Mouse (Mus musculus) monocyte, adult 5-6 weeks (primary cell): ENCODE results near the gene Fut4. TPM values are rescaled to one million over a fixed set of nuclear protein-coding genes. Genes with fewer than 3 reads are reported as not detected.

Experiments
- ATAC-seq: fragments of 153-309, 156-312 bp; replicated peaks from 2 replicates; pipeline ENCODE4 v1.8.0; 2017; ENCODE audit warnings: mild to moderate bottlenecking; ENCODE audit not compliant: low TSS enrichment, insufficient number of reproducible peaks, severe bottlenecking, poor library complexity, low FRiP score
- total RNA-seq: library from RNA; stranded (forward); fragments of 200-1000, 200-491, 200-594 nt; gene quantifications from 3 replicates; pipeline ENCODE4 v1.2.3, GENCODE M21; 2017

Fut4 gene
- total RNA-seq: 12.1 to 18.8 TPM (median 17.1 TPM) in 3 replicates

DNA sequence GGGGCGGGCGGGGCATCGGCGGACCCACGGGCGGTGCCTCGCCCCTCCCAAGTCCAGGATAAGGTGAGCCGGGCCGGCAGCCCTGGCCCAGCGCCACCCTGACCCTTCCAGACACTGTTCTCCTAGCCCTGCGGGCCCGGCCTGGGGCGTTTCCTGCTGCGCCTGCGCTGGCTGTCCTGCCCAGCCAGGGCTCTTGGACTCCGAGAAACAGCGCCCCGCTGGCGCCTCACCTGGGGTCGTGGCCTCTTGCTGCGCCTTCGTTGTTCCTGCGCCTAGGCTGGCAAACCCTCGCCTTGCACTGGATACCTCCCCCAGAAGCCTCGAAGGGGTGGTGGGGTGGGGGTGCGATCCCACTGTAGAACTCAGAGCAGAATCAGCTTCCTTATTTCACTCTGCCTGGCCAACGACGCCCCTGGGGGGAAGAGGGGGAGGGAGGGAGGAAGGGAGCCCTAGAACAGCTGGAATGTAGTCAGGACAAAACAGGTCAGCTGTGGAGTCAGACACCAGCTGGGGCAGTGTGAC lies at the start of gene Fut4:
Gene Fut4 (minus strand): TSS at position 393 of the 522 bp plus-strand sequence.
- peak; percentile 57 for ATAC-seq

DNA sequence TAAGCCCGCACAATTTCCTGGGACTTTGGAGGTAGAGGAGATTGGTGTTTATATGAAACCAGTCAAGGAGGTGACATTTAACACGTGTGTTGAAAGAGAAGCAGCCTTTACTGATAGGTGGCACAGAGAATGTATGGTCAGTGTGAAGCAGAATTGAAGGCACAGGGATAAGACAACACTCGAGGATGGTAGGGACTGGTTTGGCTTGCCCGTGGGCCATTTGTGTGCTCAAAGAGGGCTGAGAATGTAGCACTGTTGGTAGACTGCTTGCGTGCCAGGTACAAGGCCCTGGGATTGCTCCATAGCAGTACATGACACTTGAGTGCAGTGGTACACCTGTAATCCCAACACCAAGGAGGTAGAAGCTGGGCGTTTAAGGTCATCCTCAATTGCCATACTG lies 35.2 kb upstream of the Fut4 start:
- no peak for ATAC-seq

DNA sequence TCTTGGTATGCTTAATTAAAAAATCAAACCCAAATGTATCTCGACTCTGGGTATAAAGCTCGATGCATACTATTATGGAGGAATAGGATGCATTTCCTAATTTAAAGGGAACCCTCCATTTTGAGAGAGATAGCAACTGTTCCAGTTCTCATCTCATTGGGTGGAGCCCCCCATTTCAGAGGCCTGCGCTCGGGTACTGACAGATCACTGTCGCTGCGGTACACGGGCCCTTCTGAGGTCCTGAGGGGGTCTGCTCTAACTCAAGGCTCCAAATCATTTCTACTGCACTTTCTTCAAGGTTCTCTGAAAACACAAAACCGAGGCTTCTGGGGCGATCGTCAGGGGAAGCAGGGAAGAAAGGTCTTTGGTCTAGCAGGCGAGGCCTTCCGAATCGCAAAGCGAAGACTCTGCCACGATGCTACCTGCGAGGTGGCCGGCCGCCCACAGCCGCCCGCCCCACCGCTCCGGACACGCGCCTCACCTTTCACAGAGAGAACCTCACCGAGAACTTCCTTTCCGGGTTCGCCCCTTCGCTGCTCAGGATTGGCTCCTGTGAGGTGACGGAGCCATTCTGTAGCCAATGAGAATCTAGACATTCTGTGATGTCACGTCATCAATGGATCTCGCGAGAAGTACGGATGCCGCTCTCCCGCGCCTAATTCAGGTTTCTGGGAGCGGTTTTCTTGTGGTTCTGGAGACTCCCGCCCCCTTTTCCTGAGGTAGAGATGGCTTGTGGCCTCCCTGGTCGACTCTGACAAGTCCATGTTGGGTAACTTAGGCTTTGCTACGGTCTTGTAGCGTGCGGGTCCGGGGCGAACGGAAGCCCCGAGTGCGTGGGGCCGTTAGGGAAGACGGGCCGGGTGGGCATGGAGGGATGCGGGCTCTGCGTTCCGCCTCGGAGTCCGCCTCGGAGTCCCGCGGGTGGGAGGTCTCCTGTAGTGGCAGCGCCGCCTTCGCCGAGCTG lies 32.1 kb upstream of the Fut4 start, which contains the start of the genes Mre11a and Ankrd49:
Gene Mre11a (plus strand): TSS at position 616 of the 964 bp plus-strand sequence.
Gene Ankrd49 (minus strand): TSS at position 818 of the 964 bp plus-strand sequence.
- peak; percentile 99 for ATAC-seq

DNA sequence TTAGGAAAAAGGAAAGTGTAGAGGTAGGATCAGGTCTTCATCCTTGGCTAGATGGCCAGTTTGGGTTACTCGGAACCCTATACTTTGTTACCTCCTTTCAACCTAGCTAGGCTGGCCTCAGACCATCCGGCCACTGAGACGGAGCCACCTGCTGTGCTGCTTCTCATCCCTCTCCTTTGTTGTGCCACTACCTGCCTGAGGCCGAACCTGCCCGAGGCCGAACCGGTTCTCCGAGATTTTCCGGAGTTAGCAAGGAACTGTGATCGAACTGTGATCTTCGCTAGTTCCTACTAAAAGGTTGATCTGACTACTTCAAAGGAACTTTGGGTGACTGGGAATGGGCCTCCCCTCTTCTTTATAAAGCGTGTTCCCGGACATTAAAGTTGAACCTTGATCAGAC lies 26.1 kb upstream of the Fut4 start:
- ATAC-seq: no peak

DNA sequence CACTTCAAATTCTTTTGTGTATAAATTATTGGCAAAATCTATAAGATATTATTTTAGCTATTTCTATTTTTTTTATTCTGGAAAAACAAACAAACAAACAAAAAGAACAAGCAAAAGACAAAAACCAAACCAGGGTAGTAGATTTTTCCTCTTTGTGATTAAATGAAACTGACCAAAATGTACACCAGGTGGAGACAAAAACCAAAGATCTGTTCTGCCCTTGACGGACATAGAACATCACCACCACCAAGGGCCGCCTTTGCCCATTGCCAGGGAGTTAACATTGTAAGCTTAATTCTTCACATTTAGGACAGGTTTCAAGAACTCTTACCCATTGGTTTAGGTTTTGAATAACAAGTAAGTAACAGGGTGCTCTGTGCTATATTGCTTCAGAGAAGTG lies 21.6 kb upstream of the Fut4 start:
- no peak for ATAC-seq

DNA sequence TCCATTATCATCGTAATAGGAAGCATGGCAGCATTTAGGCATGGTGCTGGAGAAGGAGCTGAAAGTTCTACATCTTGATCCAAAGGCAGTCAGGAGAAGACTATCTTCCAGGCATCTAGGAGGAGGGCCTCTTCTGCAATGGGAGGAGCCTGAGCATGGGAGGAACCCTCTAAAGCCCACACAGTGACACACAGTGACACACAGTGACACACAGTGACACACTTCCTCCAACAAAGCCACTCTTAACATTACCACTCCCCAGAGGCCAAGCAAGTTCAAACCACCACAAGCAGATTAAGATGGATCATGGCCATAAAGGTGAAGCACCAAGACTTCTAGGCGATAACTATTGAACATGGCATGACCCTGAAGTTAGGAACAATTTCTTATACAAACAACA lies 19.9 kb upstream of the Fut4 start:
- peak; percentile 55; the same call in 1 of the 2 replicates for ATAC-seq

DNA sequence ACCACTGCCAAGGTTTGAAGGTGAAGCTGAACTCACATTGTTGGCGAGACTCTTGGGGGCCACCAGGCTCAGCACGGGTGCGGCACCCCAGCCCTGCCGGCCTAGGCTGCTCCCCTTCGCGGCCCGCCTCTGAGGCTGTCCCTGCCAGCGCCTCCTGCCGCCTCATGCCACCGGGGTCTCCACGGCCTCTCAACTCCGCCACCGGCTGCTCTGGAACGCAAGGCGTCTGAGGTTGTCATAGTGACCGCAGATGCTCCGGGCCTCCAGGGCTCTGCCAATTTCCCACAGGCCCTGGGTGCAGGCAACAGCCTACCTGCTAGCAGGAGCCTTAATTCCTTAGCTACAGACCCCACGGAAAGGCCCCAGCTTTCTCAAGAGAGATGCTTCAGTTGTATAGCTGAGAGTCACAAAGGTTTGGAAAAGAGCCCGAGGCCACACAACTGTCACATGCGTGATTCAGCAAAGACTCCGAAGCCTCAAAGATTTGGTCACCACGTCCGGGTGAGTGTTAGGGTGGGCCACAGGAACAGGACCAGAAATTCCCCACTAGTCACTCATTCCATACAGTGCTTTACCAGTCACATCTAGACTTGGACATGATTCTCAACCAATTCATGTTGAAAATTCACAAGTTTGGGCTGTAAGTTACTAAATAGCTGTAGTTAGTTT lies 18.7 kb upstream of the Fut4 start, which contains the start of gene 1700012B09Rik:
Gene 1700012B09Rik (minus strand): TSS at position 228 of the 669 bp plus-strand sequence.
- no peak for ATAC-seq

DNA sequence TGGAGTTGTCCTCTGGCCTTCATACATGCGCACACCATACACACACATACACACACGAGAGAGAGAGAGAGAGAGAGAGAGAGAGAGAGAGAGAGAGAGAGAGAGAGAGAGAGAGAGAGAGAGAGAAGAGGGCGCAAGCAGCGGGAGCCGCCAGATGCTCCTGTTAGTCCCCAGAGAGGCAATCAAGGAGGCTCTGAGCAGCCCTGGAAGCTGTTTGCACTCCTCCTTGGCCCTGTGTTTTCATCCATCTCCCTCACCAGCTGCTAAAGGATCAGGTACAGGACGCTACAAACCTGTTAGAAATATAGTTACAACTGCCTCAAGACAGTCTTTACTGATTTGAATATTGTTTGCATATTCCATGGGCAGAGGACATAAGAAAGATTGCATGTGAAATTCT lies 17.6 kb upstream of the Fut4 start:
- ATAC-seq: no peak

DNA sequence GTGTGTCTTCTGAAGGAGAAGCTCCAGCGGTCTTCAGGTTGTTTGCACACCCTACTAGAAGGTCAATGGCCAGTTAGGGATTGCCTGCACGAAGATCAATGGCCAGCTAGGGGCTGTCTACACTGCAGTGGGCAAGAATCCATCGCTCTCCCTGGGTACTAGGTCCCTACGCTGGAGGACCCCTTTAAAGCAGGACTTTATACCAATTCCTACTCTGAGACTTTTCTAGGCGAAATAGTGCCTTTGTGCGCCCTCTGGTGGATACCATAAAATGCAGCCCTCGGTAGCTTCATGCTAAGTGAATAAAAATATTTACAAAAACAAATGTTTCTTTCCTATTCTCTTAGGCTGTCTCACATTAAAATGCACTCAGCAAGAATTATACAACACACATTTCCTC lies 12.6 kb upstream of the Fut4 start:
- ATAC-seq: peak; percentile 51; the same call in 1 of the 2 replicates

DNA sequence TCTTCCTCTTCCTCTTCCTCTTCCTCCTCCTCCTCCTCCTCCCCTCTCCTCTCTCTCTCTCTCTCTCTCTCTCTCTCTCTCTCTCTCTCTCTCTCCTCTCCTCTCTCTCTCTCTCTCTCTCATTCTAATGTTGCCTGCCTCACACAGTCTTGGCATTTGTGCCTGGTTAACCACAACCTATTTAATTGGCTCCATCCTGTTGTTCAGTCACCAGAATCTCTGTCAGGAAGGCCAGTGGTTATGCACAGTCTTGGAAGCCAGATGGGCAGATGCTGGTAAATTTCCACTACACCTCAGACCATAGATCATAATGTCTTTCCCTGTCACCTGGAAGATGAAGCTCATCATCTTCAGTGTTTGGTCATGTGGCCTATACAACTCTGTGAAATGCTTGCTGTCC lies 7.1 kb upstream of the Fut4 start:
- no peak for ATAC-seq

DNA sequence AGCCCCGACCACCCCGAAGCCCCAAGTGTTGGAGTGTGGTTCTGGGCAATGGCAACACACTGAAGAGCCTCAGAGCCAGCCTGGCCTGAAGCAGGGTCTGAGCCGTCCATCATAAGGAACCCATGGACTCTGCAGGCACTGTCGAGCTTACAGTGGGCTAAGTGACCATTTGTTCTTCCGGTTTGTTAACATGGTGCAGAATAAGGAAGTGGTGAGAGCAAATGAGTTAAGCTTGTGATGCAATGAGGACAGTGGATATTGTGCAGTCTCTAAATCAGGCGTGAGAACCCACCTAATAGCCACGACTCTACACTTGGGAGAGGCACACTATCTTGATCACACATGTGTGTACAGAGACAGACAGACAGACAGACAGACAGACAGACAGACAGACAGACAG lies 6.4 kb upstream of the Fut4 start:
- ATAC-seq: peak; percentile 95

DNA sequence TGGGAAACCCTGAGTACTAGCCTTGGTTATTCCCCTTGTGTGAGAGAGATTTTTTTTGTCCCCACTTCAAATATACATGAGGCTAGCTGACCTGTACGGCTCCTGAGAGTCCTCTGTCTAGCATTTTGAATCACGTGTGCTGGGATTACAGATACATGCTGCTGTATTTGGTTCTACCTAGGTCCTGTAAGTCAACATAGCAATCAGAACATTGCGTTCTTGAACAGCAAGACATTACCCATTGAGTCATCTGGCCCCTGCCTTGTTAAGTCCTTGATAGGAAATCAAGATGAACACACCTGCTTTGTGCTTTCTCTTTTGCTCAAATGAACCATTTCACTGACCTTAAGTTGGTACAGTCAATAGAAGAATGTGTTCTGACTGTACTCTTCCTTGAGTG lies 2.3 kb upstream of the Fut4 start:
- no peak for ATAC-seq

DNA sequence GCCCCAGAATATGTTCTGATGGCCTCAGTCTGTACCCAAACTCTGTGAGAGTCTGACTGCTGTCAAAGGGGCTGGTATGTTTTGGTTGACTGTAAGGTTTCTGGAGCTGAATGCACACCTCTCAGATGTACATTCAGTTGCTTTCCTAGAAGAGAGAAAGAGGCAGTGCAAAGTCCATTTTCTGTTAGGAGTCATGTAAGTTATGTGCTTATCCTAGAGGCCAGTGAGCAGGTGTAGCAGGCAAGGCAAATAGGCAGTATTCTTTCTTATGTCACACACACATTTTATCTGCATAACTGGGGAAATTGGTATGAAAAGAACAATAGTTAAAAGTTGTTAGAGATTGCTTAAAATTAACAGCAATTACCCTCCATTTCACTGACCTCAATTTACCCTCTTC lies 1.8 kb upstream of the Fut4 start:
- ATAC-seq: no peak

DNA sequence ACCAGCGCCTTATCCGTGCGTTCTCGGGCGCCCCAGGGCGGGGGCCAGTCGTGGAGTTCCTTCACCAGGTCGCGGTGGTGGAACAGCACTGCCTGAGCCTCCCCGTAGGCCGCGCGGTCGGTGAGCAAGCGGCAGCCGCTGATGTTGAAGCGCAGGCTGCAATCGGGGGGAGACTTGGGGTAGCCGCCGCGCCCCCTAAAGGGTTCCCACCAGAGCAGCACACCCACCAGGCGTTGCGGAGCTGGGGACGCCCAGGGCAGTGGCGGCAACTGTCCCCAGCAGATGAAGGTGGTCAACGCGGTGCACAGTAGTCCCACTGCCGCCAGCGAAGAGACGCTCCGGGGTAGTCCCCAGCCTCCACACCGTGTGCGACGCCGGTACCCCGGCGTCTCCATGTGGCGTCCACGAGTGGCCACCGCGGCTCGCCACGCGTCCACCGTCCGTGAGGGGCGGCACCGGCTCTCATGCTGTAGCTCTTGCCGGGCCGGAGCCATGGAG lies 641 bp downstream of the Fut4 start:
- ATAC-seq: peak; percentile 51

DNA sequence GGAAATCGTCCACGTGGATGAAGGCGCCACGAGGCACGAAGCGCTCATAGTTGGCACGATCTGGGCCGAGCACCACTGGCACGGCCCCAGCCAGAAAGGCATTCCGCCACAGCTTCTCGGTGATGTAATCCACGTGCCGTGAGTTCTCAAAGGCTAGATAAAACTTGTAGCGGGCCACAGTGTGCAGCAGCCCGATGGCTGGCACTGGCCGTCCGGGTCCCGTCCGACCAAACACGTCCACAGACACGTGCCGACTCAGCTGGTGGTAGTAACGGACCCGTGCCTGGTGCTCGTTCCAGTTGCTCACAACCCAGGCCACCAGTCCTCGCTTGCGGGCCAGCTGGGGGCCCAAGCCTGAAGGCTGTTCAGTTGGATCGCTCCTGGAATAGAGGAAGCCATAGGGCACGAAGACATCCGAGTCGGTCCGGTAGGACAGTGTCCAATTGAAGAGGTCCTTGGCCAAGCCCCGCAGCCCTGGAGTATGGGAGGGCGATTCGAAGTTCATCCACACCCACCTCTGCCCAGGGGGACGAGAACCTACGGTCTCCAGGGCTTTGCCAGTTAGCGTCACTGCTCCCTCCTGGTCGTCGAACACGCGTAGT lies 1.2 kb downstream of the Fut4 start:
- 0 out of 2 replicates have a peak, but pooled peaks have one; percentile 12 for ATAC-seq

DNA sequence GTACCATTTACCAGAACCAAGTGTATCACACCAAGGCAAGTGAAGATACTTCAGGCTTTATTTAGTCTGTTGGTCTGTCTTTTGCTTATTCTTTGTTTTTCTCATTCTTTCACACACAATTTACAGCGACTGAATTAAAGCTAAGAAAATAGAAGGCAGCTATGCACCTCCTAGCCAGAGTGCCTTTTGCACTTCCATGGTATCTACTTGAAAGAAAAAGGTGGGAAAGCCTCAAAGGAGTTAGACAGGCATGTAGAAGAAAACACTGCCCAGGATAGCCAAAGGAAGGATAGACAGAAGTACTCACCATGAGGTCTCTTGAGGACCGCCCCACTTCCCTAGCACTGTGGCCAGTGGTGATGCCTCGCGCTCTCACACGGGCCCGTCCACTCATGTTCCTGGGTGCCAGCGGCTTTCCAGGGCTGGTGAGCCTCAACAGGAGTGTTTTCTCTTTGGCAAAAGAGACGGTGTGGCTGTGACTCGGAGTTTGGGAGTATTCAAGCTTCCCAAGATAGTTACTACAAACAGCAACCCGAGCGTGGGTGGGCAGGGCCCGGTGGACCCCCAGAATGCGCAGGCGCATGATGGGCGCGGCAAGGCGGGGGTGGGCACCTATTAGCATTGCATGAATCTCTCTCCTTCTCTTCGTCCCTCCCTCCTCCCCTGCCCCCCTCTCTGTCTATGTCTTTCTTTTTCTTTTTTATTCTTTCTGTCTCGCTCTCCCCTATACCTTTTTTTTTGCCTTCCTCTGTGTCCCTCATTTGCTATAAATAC lies 11.9 kb downstream of the Fut4 start, which contains the start of gene Piwil4:
Gene Piwil4 (minus strand): TSS at position 583 of the 774 bp plus-strand sequence.
- no peak for ATAC-seq

DNA sequence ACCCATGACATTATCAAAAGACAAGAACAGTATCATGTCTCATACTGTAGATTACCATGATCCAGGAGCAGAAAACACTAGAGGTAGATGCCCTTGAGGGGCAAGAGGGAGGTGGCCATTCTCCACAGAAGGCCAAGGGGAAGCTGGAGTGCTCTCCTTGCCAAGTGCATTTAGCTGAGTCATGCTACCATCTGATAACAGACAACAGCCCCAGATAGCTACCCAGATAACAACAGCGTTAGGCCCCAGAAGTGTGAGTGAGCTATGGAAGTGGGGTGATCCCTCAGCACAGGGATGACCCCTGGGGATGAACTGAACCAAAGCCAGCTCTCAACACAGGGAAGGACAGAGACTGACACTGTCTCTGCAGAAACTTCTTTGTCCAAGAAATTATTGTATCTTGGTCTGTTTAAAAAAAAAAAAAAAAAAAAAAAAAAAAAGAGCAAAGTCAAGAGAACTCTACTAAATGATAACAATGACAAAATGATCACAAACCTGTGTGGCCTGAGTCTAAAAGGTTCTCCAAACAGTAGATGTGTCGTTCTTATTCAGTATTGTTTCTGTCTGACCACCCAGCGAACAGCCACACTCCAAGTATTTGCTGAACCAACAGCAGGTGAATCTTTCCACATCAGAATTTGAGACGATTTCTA lies 12.6 kb downstream of the Fut4 start:
- 0 out of 2 replicates have a peak, but pooled peaks have one; percentile 22 for ATAC-seq
